Mouse (Mus musculus) liver, postnatal 0 days (tissue): ENCODE measurements around the gene Hgfac. TPM values are rescaled to one million over a fixed set of nuclear protein-coding genes. Genes with fewer than 3 reads are reported as not detected.

Source experiments
- ATAC-seq: fragments of 200-750 bp; cut with Nextera tagmentation; 2 replicates; pipeline ENCODE4 v1.8.0; 2017; ENCODE audit warnings: mild to moderate bottlenecking, moderate library complexity
- DNase-seq: peaks from one replicate; pipeline ENCODE4 v3.0.0-alpha.2; 2016
- H3K27ac ChIP-seq: fragments of 300-500 bp; sonication (generic); 2 replicates; pipeline ENCODE4 v1.5.1; 2014; ENCODE audit warnings: antibody characterized with exemption, moderate library complexity, mild to moderate bottlenecking, low read depth
- H3K27me3 ChIP-seq: fragments of 300-500 bp; sonication (generic); 2 replicates; pipeline ENCODE4 v1.6.1; 2014; ENCODE audit warnings: low read length, control low read depth, mixed read lengths; ENCODE audit not compliant: insufficient read depth
- H3K36me3 ChIP-seq: fragments of 300-500 bp; sonication (generic); replicated peaks from 2 replicates; pipeline ENCODE4 v1.6.1; 2014; ENCODE audit warnings: mild to moderate bottlenecking, control low read depth, low read length, moderate library complexity, mixed read lengths; ENCODE audit not compliant: insufficient read depth
- H3K4me1 ChIP-seq: fragments of 300-500 bp; sonication (generic); 2 replicates; pipeline ENCODE4 v1.6.1; 2014; ENCODE audit warnings: antibody characterized with exemption, mild to moderate bottlenecking, control low read depth; ENCODE audit not compliant: insufficient read depth
- H3K4me2 ChIP-seq: fragments of 300-500 bp; sonication (generic); 2 replicates; pipeline ENCODE4 v1.6.1; 2014; ENCODE audit warnings: low read depth, mild to moderate bottlenecking, low read length, moderate library complexity, mixed read lengths
- H3K4me3 ChIP-seq: fragments of 300-500 bp; sonication (generic); 2 replicates; pipeline ENCODE4 v1.5.1; 2014; ENCODE audit warnings: low read depth, low read length
- H3K9ac ChIP-seq: fragments of 300-500 bp; sonication (generic); replicated peaks from 2 replicates; pipeline ENCODE4 v1.6.1; 2014; ENCODE audit warnings: mild to moderate bottlenecking, moderate library complexity
- H3K9me3 ChIP-seq: fragments of 300-500 bp; sonication (generic); 2 replicates; pipeline ENCODE4 v1.6.1; 2016; ENCODE audit warnings: mild to moderate bottlenecking, control low read depth, low read length, mixed read lengths
- CTCF ChIP-seq: sonication (generic); IDR thresholded peaks from 2 replicates; pipeline ENCODE4 v1.5.1; 2016; ENCODE audit warnings: antibody characterized with exemption, low read depth
- EP300 ChIP-seq: IDR thresholded peaks from 2 replicates; pipeline ENCODE4 v1.6.1; 2016; ENCODE audit warnings: antibody characterized with exemption, low read depth, mild to moderate bottlenecking
- WGBS: fragments of 180-500 bp; shearing (Covaris S2); extraction: QIAGEN DNeasy Blood & Tissue Kit; methylation state at CpG from one replicate; pipeline ENCODE4 v1.1.7; 2014; ENCODE audit not compliant: insufficient replicate concordance; 5-methylcytosine and 5-hydroxymethylcytosine counted together
- microRNA-seq: library from miRNA; unstranded; fragments of <30 nt; microRNA quantifications from one replicate; pipeline ENCODE4, GENCODE M21; 2016
- polyA plus RNA-seq: library from polyadenylated mRNA; unstranded; fragments of >200 nt; fragmentation: Nextera tagmentation; extraction: Ambion mirVana; gene quantifications from 2 replicates; pipeline ENCODE4 v1.2.1, GENCODE M21; 2015

Hgfac gene
- polyA plus RNA-seq, 1 experiment from 2014 or later: 304 TPM

DNA sequence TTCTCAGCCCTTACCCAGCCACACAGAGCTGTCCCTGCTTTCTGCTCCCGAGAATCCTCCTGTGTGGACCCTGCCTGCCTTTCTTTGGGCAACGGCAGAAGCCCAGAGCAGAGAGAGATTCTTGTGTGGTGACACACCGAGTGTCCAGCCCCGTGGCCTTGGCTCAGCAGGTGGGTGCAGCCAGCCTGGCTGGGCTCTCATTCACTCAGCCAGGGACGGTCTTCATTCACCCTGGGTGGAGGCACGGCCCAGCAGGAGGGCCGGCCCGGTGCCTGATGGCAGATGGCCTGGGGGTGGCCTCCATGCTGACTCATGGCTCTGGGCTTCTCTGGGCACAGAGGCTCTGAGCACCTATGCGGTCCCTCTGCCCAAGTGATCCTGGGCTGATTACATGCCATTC lies 32.7 kb downstream of the Hgfac start:
- no peak overlapping the region for H3K9ac ChIP-seq
- ATAC-seq: no peak
- H3K9me3 ChIP-seq: no peaks in the 10 kb centered on the region
- H3K27ac ChIP-seq: no peak overlapping the region
- H3K4me2 ChIP-seq: no peak overlapping the region
- no peak overlapping the region for H3K4me3 ChIP-seq
- DNase-seq: no peak
- WGBS: 78% methylated on average over 9 of the region's 9 CpGs
- TF ChIP-seq CTCF (no peak), EP300 (no peak)
- no peaks in the 10 kb centered on the region for H3K4me1 ChIP-seq
- no peaks in the 10 kb centered on the region for H3K36me3 ChIP-seq
- H3K27me3 ChIP-seq: no peaks in the 10 kb centered on the region

DNA sequence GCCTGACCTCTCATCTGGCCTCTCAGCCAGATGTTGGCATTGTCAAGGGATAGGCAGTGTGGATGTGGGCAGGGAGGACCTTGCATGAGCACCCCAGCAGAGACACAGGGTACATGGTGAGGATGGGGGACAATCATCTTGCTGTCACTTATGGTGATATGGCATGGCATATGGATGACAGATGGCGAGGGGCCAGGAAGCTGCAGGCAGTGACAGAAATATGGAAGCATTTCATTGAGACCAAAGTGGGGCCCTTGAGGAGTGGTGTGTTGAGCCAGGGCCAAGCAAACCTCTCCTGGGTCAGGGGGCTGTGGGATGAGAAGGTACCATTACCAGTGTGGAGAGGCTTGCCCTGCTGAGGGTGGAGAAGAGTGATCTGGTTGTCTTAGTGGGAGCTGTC lies 35.1 kb downstream of the Hgfac start:
- DNase-seq: no peak
- H3K9me3 ChIP-seq: no peaks in the 10 kb centered on the region
- H3K27ac ChIP-seq: no peak overlapping the region
- no peak overlapping the region for H3K9ac ChIP-seq
- H3K27me3 ChIP-seq: no peaks in the 10 kb centered on the region
- no peak overlapping the region for H3K4me3 ChIP-seq
- no peak for ATAC-seq
- no peaks in the 10 kb centered on the region for H3K4me1 ChIP-seq
- H3K36me3 ChIP-seq: no peaks in the 10 kb centered on the region
- no peak overlapping the region for H3K4me2 ChIP-seq
- WGBS: 59% methylated on average over 1 of the region's 1 CpGs
- TF ChIP-seq EP300 (no peak), CTCF (no peak)

DNA sequence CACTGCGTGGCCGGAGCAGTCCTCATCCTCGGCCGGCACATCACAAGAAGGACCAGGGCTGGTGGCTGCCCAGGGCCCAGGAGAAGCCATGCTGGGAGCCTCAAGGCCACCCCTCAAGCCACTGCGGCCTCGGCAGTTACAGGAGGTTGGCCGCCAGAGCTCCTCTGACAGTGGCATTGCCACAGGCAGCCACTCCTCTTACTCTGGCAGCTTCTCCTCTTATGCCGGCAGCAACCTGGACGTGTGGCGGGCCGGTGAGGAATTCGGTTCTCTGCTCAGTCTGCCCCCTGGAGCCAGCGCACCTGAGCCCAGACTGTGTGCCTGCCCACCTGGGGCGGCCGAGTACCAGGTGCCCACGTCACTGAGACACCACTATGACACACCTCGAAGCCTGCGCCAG lies 37.8 kb downstream of the Hgfac start:
- Histone ChIP-seq H3K4me2 (no peak overlapping the region), H3K9me3 (no peaks in the 10 kb centered on the region), H3K36me3 (no peaks in the 10 kb centered on the region), H3K9ac (no peak overlapping the region), H3K4me1 (no peaks in the 10 kb centered on the region), H3K27ac (no peak overlapping the region), H3K27me3 (no peaks in the 10 kb centered on the region), H3K4me3 (no peak overlapping the region)
- 40% methylated on average over 18 of the region's 18 CpGs for WGBS
- no peak for ATAC-seq
- TF ChIP-seq EP300 (no peak), CTCF (no peak)
- DNase-seq: no peak

DNA sequence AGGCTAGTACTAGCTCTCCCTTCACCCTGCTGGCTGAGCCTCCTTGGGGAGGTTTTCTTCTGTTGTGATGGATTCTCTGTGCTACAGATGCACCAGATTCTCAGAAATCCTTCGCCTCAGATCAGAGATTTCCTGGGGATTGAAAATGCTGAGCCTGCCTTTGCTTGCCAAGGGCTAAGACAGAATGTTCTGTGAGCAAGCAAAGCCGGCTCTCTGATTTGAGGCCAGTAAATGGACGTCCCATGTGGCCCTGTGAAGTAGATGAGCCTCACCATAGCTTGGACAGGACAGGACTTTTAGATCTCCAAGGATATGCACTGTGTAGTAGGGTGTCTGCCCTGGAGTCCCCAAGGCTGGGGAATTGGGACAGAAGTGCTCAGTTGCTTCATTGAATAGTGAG lies 43.6 kb downstream of the Hgfac start:
- H3K9me3 ChIP-seq: no peaks in the 10 kb centered on the region
- H3K4me3 ChIP-seq: no peak overlapping the region
- no peak for ATAC-seq
- no peak for DNase-seq
- H3K9ac ChIP-seq: no peak overlapping the region
- 56% methylated on average over 3 of the region's 3 CpGs for WGBS
- H3K4me1 ChIP-seq: no peaks in the 10 kb centered on the region
- H3K36me3 ChIP-seq: no peaks in the 10 kb centered on the region
- H3K4me2 ChIP-seq: no peak overlapping the region
- TF ChIP-seq CTCF (no peak), EP300 (no peak)
- no peaks in the 10 kb centered on the region for H3K27me3 ChIP-seq
- no peak overlapping the region for H3K27ac ChIP-seq

DNA sequence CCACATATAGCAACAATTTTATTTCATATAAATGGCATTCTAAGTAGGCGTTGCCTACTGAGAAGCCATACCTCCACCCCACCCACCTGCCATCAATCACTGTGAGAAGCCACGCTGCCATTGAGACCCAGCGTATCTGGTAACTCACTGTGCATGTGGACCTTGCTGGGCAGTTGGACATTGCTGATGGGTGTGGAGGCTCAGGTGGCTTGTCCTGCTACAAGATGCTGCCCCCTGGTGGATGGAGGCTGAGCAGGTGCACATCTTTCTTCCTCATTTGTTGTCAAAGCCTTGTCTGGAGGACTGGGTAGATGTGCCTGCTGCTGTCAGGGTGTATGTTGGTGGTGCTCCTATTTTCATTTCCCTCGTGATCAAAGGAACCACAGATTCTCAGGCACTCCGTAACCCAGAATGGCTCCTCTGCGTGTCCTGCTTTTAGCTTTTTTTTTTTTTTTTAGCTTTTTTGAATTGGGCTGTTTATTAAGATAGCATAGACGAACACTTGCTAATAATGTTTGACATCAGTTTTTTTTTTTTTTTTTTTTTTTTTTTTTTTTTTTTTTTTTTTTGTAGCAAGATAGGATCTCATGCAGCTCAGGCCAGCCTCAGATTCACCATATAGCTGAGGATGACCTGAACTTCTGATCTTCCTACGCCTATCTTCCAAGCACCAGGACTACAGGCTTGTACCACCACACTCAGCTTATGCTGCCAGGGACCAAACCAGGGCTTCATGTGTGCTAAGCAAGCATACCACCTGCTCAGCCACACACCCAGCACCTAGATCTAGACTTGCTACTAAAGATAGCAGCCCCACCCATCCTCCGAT lies 47.7 kb downstream of the Hgfac start:
- Histone ChIP-seq H3K36me3 (peaks cover 23% of the 10 kb centered on the region), H3K9me3 (no peaks in the 10 kb centered on the region), H3K4me3 (no peak overlapping the region), H3K27me3 (no peaks in the 10 kb centered on the region), H3K27ac (no peak overlapping the region), H3K9ac (no peak overlapping the region), H3K4me2 (no peak overlapping the region), H3K4me1 (no peaks in the 10 kb centered on the region)
- ATAC-seq (peak; percentile 70), DNase-seq (peak; percentile 87)
- TF ChIP-seq EP300 (no peak), CTCF (peak; percentile 96)
- WGBS: 56% methylated on average over 9 of the region's 9 CpGs

DNA sequence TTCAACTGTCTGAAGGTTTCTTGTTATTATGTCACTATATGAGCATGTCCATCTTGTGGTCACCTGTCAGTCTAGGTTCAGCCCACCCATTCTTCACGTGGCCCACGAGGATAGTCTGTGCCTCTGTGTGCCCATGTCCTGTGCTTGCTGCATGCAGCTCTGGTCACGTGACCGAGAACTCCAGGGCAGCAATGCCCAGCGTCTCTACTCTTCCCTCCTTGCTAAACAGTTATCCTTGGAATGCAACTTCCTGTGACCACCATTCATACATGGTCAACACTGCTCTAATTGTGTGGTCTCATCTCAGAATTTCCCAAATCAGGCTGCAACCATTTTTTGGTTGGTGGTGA lies 48.3 kb downstream of the Hgfac start:
- Histone ChIP-seq H3K9me3 (no peaks in the 10 kb centered on the region), H3K27ac (no peak overlapping the region), H3K9ac (no peak overlapping the region), H3K36me3 (peaks cover 26% of the 10 kb centered on the region), H3K4me2 (no peak overlapping the region), H3K27me3 (no peaks in the 10 kb centered on the region), H3K4me1 (no peaks in the 10 kb centered on the region), H3K4me3 (no peak overlapping the region)
- WGBS: 71% methylated on average over 5 of the region's 5 CpGs
- no peak for TF ChIP-seq CTCF
- TF ChIP-seq EP300: no peak
- ATAC-seq (no peak), DNase-seq (no peak)

DNA sequence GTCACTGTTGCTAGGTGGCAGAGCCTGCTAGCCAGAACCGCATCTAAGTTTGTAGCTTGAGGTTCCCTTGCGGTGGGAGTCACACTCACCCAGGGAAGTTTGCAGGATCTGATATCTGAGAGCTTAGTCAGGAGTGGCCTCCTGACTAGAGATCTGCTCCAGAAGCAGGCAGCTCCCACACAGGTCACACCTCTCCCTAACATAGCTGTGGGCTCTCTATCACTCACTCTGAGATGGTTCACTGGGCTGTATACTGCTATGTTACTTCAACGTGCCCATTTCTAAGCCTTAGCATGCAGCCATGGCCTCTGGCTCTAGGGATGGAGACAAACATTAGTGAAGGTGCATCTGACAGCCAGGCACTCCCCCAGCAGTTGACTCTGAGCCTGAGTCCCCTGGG lies 50.3 kb downstream of the Hgfac start:
- no peak for ATAC-seq
- TF ChIP-seq EP300: no peak
- no peak for TF ChIP-seq CTCF

More for the DNA sequence above, 50.3 kb downstream of the Hgfac start:
- no peak overlapping the region for H3K9ac ChIP-seq
- no peak overlapping the region for H3K4me3 ChIP-seq
- H3K27me3 ChIP-seq: no peaks in the 10 kb centered on the region
- 81% methylated on average over 3 of the region's 3 CpGs for WGBS
- H3K9me3 ChIP-seq: no peaks in the 10 kb centered on the region
- DNase-seq: no peak
- no peak overlapping the region for H3K27ac ChIP-seq
- peaks cover 46% of the 10 kb centered on the region for H3K36me3 ChIP-seq
- H3K4me1 ChIP-seq: no peaks in the 10 kb centered on the region
- no peak overlapping the region for H3K4me2 ChIP-seq

Small RNAs within 50 kb of the gene (microRNA-seq; reads per million reads assigned to microRNA genes)
- 2.0 reads per million for gene Mir3097

Other genes with a start within 250 kb of the Hgfac start
- 0.05 and 0.22 TPM in 2 replicates for gene Msantd1, start 133.5 kb upstream of the Hgfac start, polyA plus RNA-seq
- 6.9 and 7.3 TPM in 2 replicates for gene Rgs12, start 92.1 kb upstream of the Hgfac start, polyA plus RNA-seq
- gene Dok7, start 15.3 kb downstream of the Hgfac start, polyA plus RNA-seq: 0.05 and 0.06 TPM in 2 replicates
- 48.8 and 56.4 TPM in 2 replicates for gene Lrpap1, start 64.3 kb downstream of the Hgfac start, polyA plus RNA-seq
- gene Adra2c, start 236.8 kb downstream of the Hgfac start, polyA plus RNA-seq: not detected in 2 replicates